Mouse (Mus musculus): ENCODE measurements around the gene Hbq1a. TPM values are rescaled to one million over a fixed set of nuclear protein-coding genes. Genes with fewer than 3 reads are reported as not detected.
A peak's percentile ranks its signal among the peaks of the same experiment; 100 is the strongest.

The Hbq1a gene
- polyA plus RNA-seq, 1 experiment from 2014 or later: 0.94 TPM

DNA sequence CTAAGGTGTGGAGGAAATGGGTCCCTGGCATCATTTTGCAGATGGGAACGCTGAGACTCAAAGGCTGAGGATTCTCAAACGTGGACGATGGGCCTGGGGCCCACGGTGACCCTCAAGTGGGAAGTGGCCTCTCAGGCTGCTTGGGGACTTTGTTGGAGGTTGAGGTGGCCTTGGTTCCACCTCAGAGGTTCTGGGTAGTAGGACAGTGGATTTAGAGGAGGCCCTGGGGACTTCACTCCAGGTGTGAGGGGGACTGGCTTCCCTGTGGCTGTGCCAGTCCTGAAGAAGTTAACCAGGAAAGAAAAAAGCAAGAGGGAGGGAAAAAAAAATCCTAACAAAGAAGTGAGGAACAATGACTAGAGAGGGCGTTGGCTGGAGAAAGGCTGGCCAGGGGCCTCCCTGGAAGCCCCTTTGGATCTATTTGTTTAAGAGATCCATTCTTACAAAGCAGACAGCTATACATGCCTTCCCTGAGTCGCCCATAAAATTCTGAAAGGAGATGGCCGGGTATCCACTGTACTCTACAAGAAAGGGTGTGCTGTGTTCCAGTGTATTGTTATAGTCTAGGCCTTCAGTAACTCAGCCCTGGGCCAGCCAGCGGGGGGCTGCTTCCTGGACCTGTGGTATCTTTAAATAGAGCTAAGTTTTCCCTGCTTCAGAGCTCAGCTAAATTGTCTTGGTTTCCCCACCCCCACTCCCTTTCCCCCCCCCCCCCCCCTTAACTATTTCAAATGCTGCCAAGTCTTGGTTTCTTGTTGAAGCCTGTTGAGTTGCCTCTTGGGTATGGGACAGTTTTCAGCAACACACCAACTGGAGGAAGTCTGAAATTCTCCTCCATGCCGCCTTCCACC, 48.8 kb downstream of the Hbq1a start:
- no peak for DNase-seq (ENCODE audit: low spot score)
- Histone ChIP-seq H3K9me3 (ENCODE audit: low read length) (no peaks in the 10 kb centered on the region), H3K27me3 (replicated peaks; ENCODE audit: insufficient read depth, low read length) (no peaks in the 10 kb centered on the region), H3K4me2 (replicated peaks; ENCODE audit: low read depth, low read length) (peak overlapping the region; percentile 82), H3K9ac (replicated peaks; ENCODE audit: low read depth) (peak overlapping the region; percentile 76), H3K36me3 (ENCODE audit: insufficient read depth, low read length) (no peaks in the 10 kb centered on the region), H3K4me3 (ENCODE audit: low read depth, low read length) (peak overlapping the region; percentile 81), H3K27ac (ENCODE audit: low read length) (peak overlapping the region; percentile 77), H3K4me1 (ENCODE audit: insufficient read depth, low read depth, low read length) (no peaks in the 10 kb centered on the region; the same call in 1 of the 2 replicates)
- 8% methylated on average over 9 of the region's 9 CpGs for WGBS
- TF ChIP-seq EP300 (IDR thresholded peaks at IDR 0.05) (no peak), CTCF (IDR thresholded peaks at IDR 0.05) (no peak)
- no peak for ATAC-seq

DNA sequence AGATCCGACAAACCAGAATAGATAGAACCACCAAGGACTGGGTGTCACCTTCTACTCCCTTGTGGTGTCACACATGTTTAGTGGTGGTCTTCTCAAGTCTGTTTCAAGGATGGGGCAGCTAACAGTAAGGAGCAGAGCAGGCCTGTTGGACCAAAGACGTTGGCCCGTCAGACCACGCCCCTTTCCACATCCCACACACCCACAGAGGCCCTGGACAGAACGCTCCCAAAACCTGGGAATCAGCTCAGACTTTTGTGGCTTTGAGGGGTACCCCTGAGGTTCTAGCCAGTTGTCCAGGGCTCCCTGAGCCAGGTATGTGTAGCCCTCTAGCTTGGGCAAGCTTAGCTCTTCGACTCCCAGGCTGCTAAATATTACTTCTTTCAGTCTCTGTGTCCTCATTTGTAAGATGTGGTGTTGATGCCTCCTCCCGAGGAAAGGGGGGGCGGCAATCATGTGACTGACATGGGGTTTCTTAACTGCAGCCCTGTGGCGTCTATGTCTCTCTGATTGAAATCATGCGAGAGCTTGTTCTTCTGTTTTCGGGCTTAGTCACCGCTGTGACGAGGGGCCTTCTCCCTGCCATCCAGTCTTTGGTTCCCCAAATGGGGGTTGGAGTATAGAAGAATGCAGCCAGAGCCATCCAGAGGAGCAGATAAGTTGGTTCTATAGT, 49.5 kb downstream of the Hbq1a start:
- ATAC-seq: peak; percentile 16
- peak overlapping the region; percentile 82 for H3K4me2 ChIP-seq (replicated peaks; ENCODE audit: low read depth, low read length)
- 46% methylated on average over 13 of the region's 13 CpGs for whole genome bisulfite sequencing
- no peak for TF ChIP-seq EP300 (IDR thresholded peaks at IDR 0.05)
- no peak for TF ChIP-seq CTCF (IDR thresholded peaks at IDR 0.05)
- no peak overlapping the region for H3K9ac ChIP-seq (replicated peaks; ENCODE audit: low read depth)
- no peaks in the 10 kb centered on the region for H3K27me3 ChIP-seq (replicated peaks; ENCODE audit: insufficient read depth, low read length)
- no peaks in the 10 kb centered on the region for H3K36me3 ChIP-seq (ENCODE audit: insufficient read depth, low read length)
- no peaks in the 10 kb centered on the region for H3K9me3 ChIP-seq (ENCODE audit: low read length)
- DNase-seq (ENCODE audit: low spot score): peak; percentile 55
- 0 out of 2 replicates have a peak overlapping the region, but pooled peaks have one; percentile 81 for H3K4me3 ChIP-seq (ENCODE audit: low read depth, low read length)
- H3K27ac ChIP-seq (ENCODE audit: low read length): peak overlapping the region; percentile 77; the same call in 1 of the 2 replicates
- H3K4me1 ChIP-seq (ENCODE audit: insufficient read depth, low read depth, low read length): no peaks in the 10 kb centered on the region; the same call in 1 of the 2 replicates

Other genes with a start within 250 kb of the Hbq1a start
- 0.05 TPM in 1 of 2 replicates, not detected in the other for gene Il9r, start 99.8 kb upstream of the Hbq1a start, polyA plus RNA-seq (2015; fragmentation: Nextera tagmentation; extraction: Ambion mirVana)
- 18.9 and 20.8 TPM in 2 replicates for gene Snrnp25, start 94.7 kb upstream of the Hbq1a start, polyA plus RNA-seq (2015; fragmentation: Nextera tagmentation; extraction: Ambion mirVana)
- gene Rhbdf1, start 77.8 kb upstream of the Hbq1a start, polyA plus RNA-seq (2015; fragmentation: Nextera tagmentation; extraction: Ambion mirVana): 54.8 and 58.5 TPM in 2 replicates
- gene Mpg, start 73.6 kb upstream of the Hbq1a start, polyA plus RNA-seq (2015; fragmentation: Nextera tagmentation; extraction: Ambion mirVana): 22.9 and 25.9 TPM in 2 replicates
- gene Nprl3, start 32.4 kb upstream of the Hbq1a start, polyA plus RNA-seq (2015; fragmentation: Nextera tagmentation; extraction: Ambion mirVana): 33.6 TPM in 2 replicates
- gene Hba-x, start 23.7 kb upstream of the Hbq1a start, polyA plus RNA-seq (2015; fragmentation: Nextera tagmentation; extraction: Ambion mirVana): 5.0 and 7.7 TPM in 2 replicates
- gene Hba-a1, start 16.6 kb upstream of the Hbq1a start, polyA plus RNA-seq (2015; fragmentation: Nextera tagmentation; extraction: Ambion mirVana): 11,284 and 13,685 TPM in 2 replicates
- 2.8 and 4.0 TPM in 2 replicates for gene Hbq1b, start 13.1 kb upstream of the Hbq1a start, polyA plus RNA-seq (2015; fragmentation: Nextera tagmentation; extraction: Ambion mirVana)
- gene Hba-a2, start 3.6 kb upstream of the Hbq1a start, polyA plus RNA-seq (2015; fragmentation: Nextera tagmentation; extraction: Ambion mirVana): 27,628 and 32,987 TPM in 2 replicates
- 7.4 and 9.4 TPM in 2 replicates for gene Sh3pxd2b, start 47.8 kb downstream of the Hbq1a start, polyA plus RNA-seq (2015; fragmentation: Nextera tagmentation; extraction: Ambion mirVana)
- 23.7 and 25.1 TPM in 2 replicates for gene Ubtd2, start 155.3 kb downstream of the Hbq1a start, polyA plus RNA-seq (2015; fragmentation: Nextera tagmentation; extraction: Ambion mirVana)
- 0.18 and 0.30 TPM in 2 replicates for gene Efcab9, start 232.0 kb downstream of the Hbq1a start, polyA plus RNA-seq (2015; fragmentation: Nextera tagmentation; extraction: Ambion mirVana)
- 1.9 and 2.4 TPM in 2 replicates for gene Stk10, start 233.2 kb downstream of the Hbq1a start, polyA plus RNA-seq (2015; fragmentation: Nextera tagmentation; extraction: Ambion mirVana)

Measured in lung, postnatal 0 days (tissue).